Mouse (Mus musculus) thymus, postnatal 4 days (tissue): ENCODE measurements around the gene Fndc3b.

Source experiments
- DNase-seq: peaks from one replicate; pipeline ENCODE4 v3.0.0; 2021

Gene Fndc3b

GRCm38 (mm10) chr3:27616421-27617236 is 94.5 kb downstream of the Fndc3b start:
- DNase-seq = no peak

GRCm38 (mm10) chr3:27615479-27615878 is 95.6 kb downstream of the Fndc3b start:
- DNase-seq = no peak

GRCm38 (mm10) chr3:27613828-27614227 is 97.3 kb downstream of the Fndc3b start:
- no peak for DNase-seq

- DNase-seq = no peak
Measured at GRCm38 (mm10) chr3:27613011-27613410, 98.1 kb downstream of the Fndc3b start.

DNA sequence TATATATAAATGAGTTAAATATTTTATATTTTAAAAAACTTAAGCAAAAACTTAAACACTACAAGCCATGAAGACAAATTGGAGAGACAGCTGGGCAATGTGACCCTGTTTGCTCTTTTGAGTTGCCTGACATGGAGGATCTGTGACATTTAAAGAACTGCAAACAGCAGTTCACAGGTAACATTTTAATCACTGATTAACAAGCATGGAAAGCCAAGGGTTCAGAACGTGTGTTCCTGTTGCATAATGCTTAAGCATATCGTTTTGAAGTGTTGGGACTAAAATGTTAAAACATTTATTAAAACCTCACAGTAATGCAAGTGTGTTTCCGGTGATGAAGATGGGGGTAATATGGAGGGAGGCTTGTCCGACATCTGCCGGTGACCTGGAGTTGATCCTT is 99.1 kb downstream of the Fndc3b start:
- DNase-seq = no peak

DNA sequence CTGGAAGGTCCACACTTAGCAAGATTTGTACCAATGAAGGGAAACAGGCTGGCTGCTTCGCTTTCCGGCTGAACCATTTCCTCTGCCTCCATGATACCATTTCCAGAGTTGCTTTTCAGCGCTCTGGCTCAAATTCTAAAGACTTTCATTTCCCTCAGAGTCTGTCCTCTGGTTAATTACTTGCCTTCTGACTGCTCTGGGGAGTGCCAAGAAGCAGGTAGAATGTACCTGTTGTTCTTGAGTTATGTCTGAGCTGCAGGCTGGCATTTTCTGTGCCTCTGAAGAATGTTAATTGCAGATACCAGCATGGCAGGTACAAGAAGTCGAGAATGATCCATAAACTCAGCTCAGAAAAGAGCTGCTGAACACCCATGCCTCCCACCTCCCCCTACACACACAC is 100.6 kb downstream of the Fndc3b start:
- no peak for DNase-seq

DNA sequence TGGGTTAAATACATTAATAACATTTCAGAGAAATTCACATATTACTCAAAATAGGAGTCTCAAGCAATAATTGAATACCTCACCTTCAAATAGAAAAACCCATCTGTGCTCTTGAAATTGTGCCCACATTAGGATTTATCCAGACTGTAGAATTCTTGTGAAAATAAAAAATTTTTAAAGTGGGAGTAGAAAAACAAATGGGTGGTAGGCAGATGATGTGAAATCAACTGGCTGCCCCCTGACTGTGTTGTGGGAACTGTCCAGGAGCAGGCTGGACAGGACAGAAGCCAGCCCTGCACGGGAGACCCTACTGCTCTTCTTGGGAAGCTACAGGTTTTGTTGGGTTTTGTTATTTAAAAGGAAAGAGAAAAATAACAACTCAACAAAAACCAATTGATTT is 101.0 kb downstream of the Fndc3b start:
- DNase-seq = no peak

GRCm38 (mm10) chr3:27607796-27608151 is 103.3 kb downstream of the Fndc3b start:
- DNase-seq = no peak

- DNase-seq = peak; percentile 54
Measured at GRCm38 (mm10) chr3:27607081-27607795, 103.9 kb downstream of the Fndc3b start.

- no peak for DNase-seq
Measured at GRCm38 (mm10) chr3:27606626-27607025, 104.5 kb downstream of the Fndc3b start.

DNA sequence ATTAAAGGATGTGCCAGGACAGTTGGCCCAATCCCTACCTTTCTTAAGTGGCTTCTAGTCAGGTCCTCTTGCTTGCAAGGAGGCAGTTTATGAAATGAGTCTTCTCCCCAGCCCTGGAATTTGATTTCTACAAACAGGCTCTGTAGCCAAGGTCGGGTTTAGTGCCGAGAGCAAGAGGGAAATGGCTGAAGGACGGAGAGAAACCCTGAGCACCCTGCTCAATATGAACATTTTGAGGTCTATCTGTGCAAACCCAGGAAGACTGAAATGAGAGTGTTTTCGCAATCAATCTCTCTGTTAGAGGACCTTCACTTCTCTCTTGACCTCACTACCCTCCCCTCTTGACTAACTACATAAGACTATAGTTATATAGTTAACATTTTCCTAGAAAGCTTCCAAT is 105.5 kb downstream of the Fndc3b start:
- DNase-seq = no peak

DNA sequence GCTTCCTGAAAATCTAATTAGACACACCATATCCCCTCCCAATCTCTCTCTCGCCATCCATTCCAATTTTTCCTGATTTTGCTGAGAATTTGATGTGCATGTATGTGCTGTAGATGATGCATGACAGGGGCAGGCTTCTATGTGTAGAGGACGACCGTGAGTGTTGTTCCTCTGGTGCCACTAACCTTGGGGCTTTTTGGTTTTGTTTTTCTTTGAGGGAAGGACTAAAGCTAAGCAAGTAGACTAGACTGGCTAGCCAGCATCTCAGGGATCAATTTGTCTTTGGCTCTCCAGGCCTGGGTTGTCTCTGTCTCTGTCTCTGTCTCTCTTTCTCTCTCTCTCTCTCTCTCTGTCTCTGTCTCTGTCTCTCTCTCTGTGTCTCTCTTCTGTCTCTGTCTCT is 106.0 kb downstream of the Fndc3b start:
- no peak for DNase-seq

DNA sequence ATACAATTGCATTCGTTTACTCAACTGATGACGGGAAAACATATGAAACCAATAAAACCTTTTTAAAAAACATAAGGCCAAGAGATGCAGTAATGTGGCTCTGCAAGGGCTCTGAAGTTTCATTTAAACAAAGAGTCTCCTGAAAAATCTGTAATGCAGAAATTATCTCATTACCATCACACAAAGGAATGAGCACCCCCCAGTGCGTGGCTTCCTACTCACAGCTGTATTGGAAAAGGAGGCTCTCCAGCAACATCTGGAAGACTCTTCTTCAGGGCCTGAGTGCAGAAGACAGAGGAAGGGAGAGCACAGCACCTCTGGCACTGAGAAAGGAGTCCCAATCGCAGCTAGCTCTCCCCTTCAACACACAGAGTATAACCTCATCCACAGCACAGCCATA is 106.5 kb downstream of the Fndc3b start:
- DNase-seq = no peak

GRCm38 (mm10) chr3:27603905-27604620 is 107.0 kb downstream of the Fndc3b start:
- DNase-seq = no peak

- DNase-seq = no peak
Measured at GRCm38 (mm10) chr3:27600645-27601044, 110.5 kb downstream of the Fndc3b start.

- DNase-seq = no peak
Measured at GRCm38 (mm10) chr3:27600197-27600596, 110.9 kb downstream of the Fndc3b start.

DNA sequence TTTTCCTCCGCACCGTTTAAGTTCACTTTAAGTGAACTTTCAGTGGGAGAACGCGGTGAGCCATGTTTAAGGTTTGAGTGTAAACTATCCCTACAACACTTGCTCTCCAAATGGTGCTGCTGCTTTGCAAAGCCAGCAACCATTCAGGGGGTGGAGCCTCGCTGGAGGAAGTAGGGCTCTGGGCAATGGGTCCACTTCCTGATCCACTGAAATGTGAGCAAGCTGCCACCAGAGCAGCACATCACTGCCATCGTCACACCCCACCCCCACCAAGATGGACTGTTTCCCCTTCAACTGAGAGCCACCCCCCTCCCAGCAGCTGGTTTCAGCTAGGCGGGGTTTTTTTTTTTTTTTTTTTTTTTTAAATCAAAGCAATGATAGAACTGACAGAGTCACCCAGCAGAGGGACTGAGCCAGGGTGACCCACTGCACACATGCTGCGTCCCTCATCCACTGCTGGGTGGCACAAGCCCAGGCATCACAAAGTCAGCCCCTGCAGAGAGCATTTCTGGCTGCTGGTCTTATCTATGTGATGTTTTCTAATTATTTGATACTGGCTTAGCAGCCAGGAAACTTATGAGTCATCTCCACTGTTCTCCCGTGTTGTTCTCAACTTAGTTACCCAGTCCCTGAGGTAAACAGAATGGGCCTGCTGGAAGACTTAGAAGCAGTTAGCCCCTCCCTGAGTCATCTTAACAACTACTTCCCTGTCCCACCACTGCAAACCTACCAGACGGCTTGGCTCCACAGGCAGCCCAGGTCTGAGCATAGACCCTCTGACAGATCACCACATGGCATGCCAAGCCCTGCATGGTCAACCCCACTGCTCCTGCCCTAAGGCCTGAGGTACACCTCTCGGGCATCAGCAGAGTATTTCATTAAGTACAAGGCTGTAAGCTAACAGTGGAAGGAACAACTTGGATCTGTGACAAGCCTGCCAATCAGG is 112.4 kb downstream of the Fndc3b start:
- DNase-seq = no peak

DNA sequence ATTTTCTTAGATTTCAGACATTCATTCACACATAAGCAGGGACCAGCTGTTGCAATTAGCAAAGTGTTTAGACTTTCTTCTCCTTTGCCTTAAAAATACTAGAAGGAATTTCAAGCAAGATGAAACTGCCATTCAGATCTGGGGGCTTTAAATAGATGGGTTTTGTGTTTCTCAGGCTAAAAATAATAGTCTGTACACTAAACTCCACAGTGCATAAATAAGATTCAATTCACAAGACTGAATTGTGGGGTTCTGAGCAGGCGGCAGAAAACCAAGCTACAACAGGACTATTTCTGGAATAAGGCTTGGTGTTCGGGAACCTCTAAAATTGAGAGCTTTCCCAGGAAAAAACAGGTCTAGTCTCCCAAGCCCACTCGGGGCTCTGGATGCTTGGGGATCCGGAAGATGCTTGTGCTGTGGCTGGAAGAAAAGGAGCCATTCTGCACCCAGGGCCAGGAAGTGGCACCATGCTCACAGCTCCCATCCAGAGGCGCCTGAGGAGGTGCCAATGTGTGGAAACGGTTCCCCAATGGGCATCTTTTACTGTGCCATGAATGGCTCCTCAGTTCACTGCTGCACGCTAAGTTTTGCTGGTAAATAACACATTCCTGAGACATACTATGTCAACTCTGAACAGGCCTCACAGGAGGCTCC is 117.5 kb downstream of the Fndc3b start:
- DNase-seq = no peak

- DNase-seq = no peak
Measured at GRCm38 (mm10) chr3:27592728-27593484, 118.2 kb downstream of the Fndc3b start.

DNA sequence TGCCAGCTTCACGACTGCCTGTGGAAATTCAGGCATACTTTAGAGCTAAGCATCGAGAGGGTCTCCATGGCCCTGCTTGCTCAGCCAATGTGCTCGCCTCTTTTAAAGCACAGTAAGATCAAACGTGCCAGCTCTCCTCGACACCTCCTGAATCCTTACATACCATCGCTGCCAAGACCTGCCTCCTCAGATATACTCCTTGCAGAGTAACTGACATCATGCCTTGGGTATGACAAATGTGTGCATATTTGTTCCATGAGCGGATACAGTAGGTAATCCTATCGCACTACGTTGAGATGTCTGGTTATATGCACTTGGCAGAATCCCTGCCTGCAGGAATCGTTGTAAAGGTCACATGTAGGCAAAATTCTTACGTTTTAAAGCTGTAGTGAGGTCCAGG is 120.3 kb downstream of the Fndc3b start:
- DNase-seq = no peak

DNA sequence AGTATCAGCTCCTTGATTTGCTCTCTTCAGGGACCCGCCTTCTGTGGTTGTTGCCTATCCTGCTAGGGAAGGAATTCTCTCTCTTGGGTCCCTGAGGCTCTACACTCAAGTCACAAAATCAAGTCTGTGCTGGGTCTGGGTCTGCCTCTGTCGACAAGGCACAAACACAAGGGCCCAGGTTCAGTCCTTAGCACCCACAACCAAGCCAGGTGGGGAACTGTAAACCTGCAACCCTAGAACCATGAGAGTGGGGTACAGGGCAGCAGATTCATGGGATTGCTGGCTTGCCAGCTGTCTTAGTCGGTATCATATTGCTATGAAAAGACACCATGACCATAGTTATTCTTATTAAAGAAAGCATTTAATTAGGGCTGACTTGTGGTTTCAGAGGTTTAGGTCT is 121.8 kb downstream of the Fndc3b start:
- DNase-seq = no peak
